Mouse (Mus musculus) forebrain, embryonic 11.5 days (tissue): Measurements from ENCODE around the gene Hvcn1. TPM values are rescaled to one million over a fixed set of nuclear protein-coding genes. Genes with fewer than 3 reads are reported as not detected.

ENCODE experiments used
- ATAC-seq: fragments of 200-750 bp; cut with Nextera tagmentation; replicated peaks from 2 replicates; pipeline ENCODE4 v1.8.0; 2017; ENCODE audit warnings: moderate TSS enrichment; ENCODE audit not compliant: low FRiP score
- DNase-seq: peaks from one replicate; pipeline ENCODE4 v3.0.0-alpha.2; 2017; ENCODE audit warnings: low spot score
- H3K27ac ChIP-seq: fragments of 300-500 bp; sonication (generic); 2 replicates; pipeline ENCODE4 v1.5.1; 2014; ENCODE audit warnings: low read depth, low read length
- H3K27me3 ChIP-seq: fragments of 300-500 bp; sonication (generic); 2 replicates; pipeline ENCODE4 v1.6.1; 2014; ENCODE audit warnings: mild to moderate bottlenecking, low read length, mixed read lengths; ENCODE audit not compliant: control insufficient read depth, insufficient read depth
- H3K36me3 ChIP-seq: fragments of 300-500 bp; sonication (generic); 2 replicates; pipeline ENCODE4 v1.6.1; 2014; ENCODE audit warnings: mild to moderate bottlenecking, low read length, moderate library complexity, mixed read lengths; ENCODE audit not compliant: control insufficient read depth, insufficient read depth
- H3K4me1 ChIP-seq: fragments of 300-500 bp; sonication (generic); replicated peaks from 2 replicates; pipeline ENCODE4 v1.6.1; 2014; ENCODE audit warnings: low read length, mixed read lengths; ENCODE audit not compliant: control insufficient read depth, insufficient read depth
- H3K4me2 ChIP-seq: fragments of 300-500 bp; sonication (generic); 2 replicates; pipeline ENCODE4 v1.6.1; 2014; ENCODE audit warnings: low read depth, mild to moderate bottlenecking, low read length, moderate library complexity, mixed read lengths; ENCODE audit not compliant: severe bottlenecking
- H3K4me3 ChIP-seq: fragments of 300-500 bp; sonication (generic); 2 replicates; pipeline ENCODE4 v1.5.1; 2014; ENCODE audit warnings: low read depth, low read length
- H3K9ac ChIP-seq: fragments of 300-500 bp; sonication (generic); 2 replicates; pipeline ENCODE4 v1.6.1; 2014; ENCODE audit warnings: low read length
- H3K9me3 ChIP-seq: fragments of 300-500 bp; sonication (generic); 2 replicates; pipeline ENCODE4 v1.6.1; 2016; ENCODE audit warnings: low read length, mixed read lengths; ENCODE audit not compliant: control insufficient read depth
- WGBS: fragments of 180-500 bp; shearing (Covaris S2); extraction: QIAGEN DNeasy Blood & Tissue Kit; methylation state at CpG from one replicate; pipeline ENCODE4 v1.1.7; 2014; 5-methylcytosine and 5-hydroxymethylcytosine counted together
- polyA plus RNA-seq: library from polyadenylated mRNA; unstranded; fragments of >200 nt; fragmentation: Nextera tagmentation; extraction: Ambion mirVana; gene quantifications from 2 replicates; pipeline ENCODE4 v1.2.1, GENCODE M21; 2014

Gene Hvcn1
- polyA plus RNA-seq, 1 experiment from 2014 or later = 11.1 TPM

GRCm38 (mm10) chr5:122234319-122235195, 28.0 kb downstream of the Hvcn1 start:
- Histone ChIP-seq H3K9ac (no peak overlapping the region), H3K4me2 (no peak overlapping the region), H3K4me3 (no peak overlapping the region), H3K4me1 (no peaks in the 10 kb centered on the region), H3K36me3 (no peaks in the 10 kb centered on the region), H3K9me3 (no peaks in the 10 kb centered on the region), H3K27me3 (no peaks in the 10 kb centered on the region), H3K27ac (no peak overlapping the region)
- DNase-seq (no peak), ATAC-seq (no peak)
- 90% methylated on average over 9 of the region's 9 CpGs for WGBS

GRCm38 (mm10) chr5:122235196-122235836, 28.7 kb downstream of the Hvcn1 start:
- H3K4me3 ChIP-seq = no peak overlapping the region
- no peak for ATAC-seq
- H3K27ac ChIP-seq = no peak overlapping the region
- H3K36me3 ChIP-seq = no peaks in the 10 kb centered on the region
- no peak overlapping the region for H3K9ac ChIP-seq
- no peaks in the 10 kb centered on the region for H3K27me3 ChIP-seq
- H3K4me2 ChIP-seq = no peak overlapping the region
- H3K4me1 ChIP-seq = 0 out of 2 replicates have a peak, but pooled peaks cover 1% of the 10 kb centered on the region
- whole genome bisulfite sequencing = 74% methylated on average over 9 of the region's 9 CpGs
- no peak for DNase-seq
- H3K9me3 ChIP-seq = no peaks in the 10 kb centered on the region

GRCm38 (mm10) chr5:122237200-122237599, 30.6 kb downstream of the Hvcn1 start:
- Histone ChIP-seq H3K9me3 (no peaks in the 10 kb centered on the region), H3K4me1 (0 out of 2 replicates have a peak, but pooled peaks cover 1% of the 10 kb centered on the region), H3K27ac (no peak overlapping the region), H3K9ac (no peak overlapping the region), H3K27me3 (no peaks in the 10 kb centered on the region), H3K36me3 (no peaks in the 10 kb centered on the region), H3K4me2 (no peak overlapping the region), H3K4me3 (no peak overlapping the region)
- DNase-seq (no peak), ATAC-seq (no peak)
- WGBS = 82% methylated on average over 5 of the region's 5 CpGs

GRCm38 (mm10) chr5:122239618-122240017, 33.0 kb downstream of the Hvcn1 start:
- no peaks in the 10 kb centered on the region for H3K9me3 ChIP-seq
- H3K4me2 ChIP-seq = no peak overlapping the region
- 80% methylated on average over 7 of the region's 7 CpGs for WGBS
- DNase-seq = no peak
- no peak overlapping the region for H3K4me3 ChIP-seq
- no peak for ATAC-seq
- H3K27ac ChIP-seq = no peak overlapping the region
- H3K36me3 ChIP-seq = no peaks in the 10 kb centered on the region
- H3K27me3 ChIP-seq = no peaks in the 10 kb centered on the region
- H3K4me1 ChIP-seq = peaks cover 1% of the 10 kb centered on the region; the same call in 1 of the 2 replicates
- H3K9ac ChIP-seq = no peak overlapping the region

GRCm38 (mm10) chr5:122240521-122240920, 33.9 kb downstream of the Hvcn1 start:
- WGBS = 85% methylated on average over 11 of the region's 11 CpGs
- no peaks in the 10 kb centered on the region for H3K36me3 ChIP-seq
- no peak for ATAC-seq

GRCm38 (mm10) chr5:122240989-122241388, 34.4 kb downstream of the Hvcn1 start:
- H3K4me1 ChIP-seq = peaks cover 6% of the 10 kb centered on the region; the same call in 1 of the 2 replicates
- WGBS = 75% methylated on average over 1 of the region's 1 CpGs
- DNase-seq (no peak), ATAC-seq (no peak)
- no peaks in the 10 kb centered on the region for H3K27me3 ChIP-seq
- H3K9ac ChIP-seq = no peak overlapping the region
- no peak overlapping the region for H3K4me3 ChIP-seq
- H3K36me3 ChIP-seq = no peaks in the 10 kb centered on the region
- H3K4me2 ChIP-seq = no peak overlapping the region
- H3K27ac ChIP-seq = no peak overlapping the region
- H3K9me3 ChIP-seq = no peaks in the 10 kb centered on the region

More at GRCm38 (mm10) chr5:122240521-122240920, 33.9 kb downstream of the Hvcn1 start:
- H3K4me2 ChIP-seq = no peak overlapping the region
- peaks cover 6% of the 10 kb centered on the region; the same call in 1 of the 2 replicates for H3K4me1 ChIP-seq
- no peaks in the 10 kb centered on the region for H3K9me3 ChIP-seq
- no peak for DNase-seq
- H3K4me3 ChIP-seq = no peak overlapping the region
- no peak overlapping the region for H3K9ac ChIP-seq
- no peak overlapping the region for H3K27ac ChIP-seq
- no peaks in the 10 kb centered on the region for H3K27me3 ChIP-seq

- ATAC-seq (no peak), DNase-seq (no peak)
- 92% methylated on average over 6 of the region's 6 CpGs for WGBS
- Histone ChIP-seq H3K27ac (no peak overlapping the region), H3K4me2 (no peak overlapping the region), H3K4me3 (no peak overlapping the region), H3K27me3 (no peaks in the 10 kb centered on the region), H3K4me1 (peaks cover 6% of the 10 kb centered on the region; the same call in 1 of the 2 replicates), H3K36me3 (no peaks in the 10 kb centered on the region), H3K9me3 (no peaks in the 10 kb centered on the region), H3K9ac (no peak overlapping the region)
Observed at GRCm38 (mm10) chr5:122242521-122243123, 36.0 kb downstream of the Hvcn1 start.

GRCm38 (mm10) chr5:122243781-122244523, 37.3 kb downstream of the Hvcn1 start:
- DNase-seq (no peak), ATAC-seq (no peak)
- Histone ChIP-seq H3K4me3 (no peak overlapping the region), H3K27me3 (no peaks in the 10 kb centered on the region), H3K9me3 (no peaks in the 10 kb centered on the region), H3K4me1 (peaks cover 6% of the 10 kb centered on the region; the same call in 1 of the 2 replicates), H3K27ac (no peak overlapping the region), H3K9ac (no peak overlapping the region), H3K36me3 (no peaks in the 10 kb centered on the region), H3K4me2 (no peak overlapping the region)
- 78% methylated on average over 17 of the region's 17 CpGs for WGBS
